Mouse (Mus musculus) midbrain, postnatal 0 days (tissue): Measurements from ENCODE around the gene Hspa12a. TPM values are rescaled to one million over a fixed set of nuclear protein-coding genes. Genes with fewer than 3 reads are reported as not detected.

Experiments
- ATAC-seq: fragments of 200-750 bp; cut with Nextera tagmentation; 2 replicates; pipeline ENCODE4 v1.8.0; 2017; ENCODE audit warnings: moderate number of reproducible peaks, mild to moderate bottlenecking, moderate TSS enrichment, moderate library complexity; ENCODE audit not compliant: low FRiP score
- DNase-seq: peaks from one replicate; pipeline ENCODE4 v3.0.0-alpha.2; 2015; ENCODE audit warnings: low spot score
- H3K27ac ChIP-seq: fragments of 300-500 bp; sonication (generic); 2 replicates; pipeline ENCODE4 v1.5.1; 2014; ENCODE audit warnings: low read depth, mild to moderate bottlenecking, low read length, mixed read lengths
- H3K27me3 ChIP-seq: fragments of 300-500 bp; sonication (generic); 2 replicates; pipeline ENCODE4 v1.6.1; 2014; ENCODE audit warnings: low read length, control low read depth, mixed read lengths; ENCODE audit not compliant: insufficient read depth
- H3K36me3 ChIP-seq: fragments of 300-500 bp; sonication (generic); 2 replicates; pipeline ENCODE4 v1.6.1; 2014; ENCODE audit warnings: low read length, control low read depth, mixed read lengths; ENCODE audit not compliant: insufficient read depth
- H3K4me1 ChIP-seq: fragments of 300-500 bp; sonication (generic); 2 replicates; pipeline ENCODE4 v1.6.1; 2014; ENCODE audit warnings: mild to moderate bottlenecking, control low read depth, antibody characterized with exemption, low read length, mixed read lengths; ENCODE audit not compliant: insufficient read depth
- H3K4me2 ChIP-seq: fragments of 300-500 bp; sonication (generic); 2 replicates; pipeline ENCODE4 v1.6.1; 2014; ENCODE audit warnings: low read depth, mild to moderate bottlenecking, low read length, mixed read lengths; ENCODE audit not compliant: poor library complexity, severe bottlenecking
- H3K4me3 ChIP-seq: fragments of 300-500 bp; sonication (generic); 2 replicates; pipeline ENCODE4 v1.5.1; 2014; ENCODE audit warnings: low read depth, mild to moderate bottlenecking, low read length, moderate library complexity
- H3K9ac ChIP-seq: fragments of 300-500 bp; sonication (generic); replicated peaks from 2 replicates; pipeline ENCODE4 v1.6.1; 2014; ENCODE audit warnings: mild to moderate bottlenecking, low read length, moderate library complexity, mixed read lengths; ENCODE audit not compliant: poor library complexity, severe bottlenecking
- H3K9me3 ChIP-seq: fragments of 300-500 bp; sonication (generic); 2 replicates; pipeline ENCODE4 v1.6.1; 2016; ENCODE audit warnings: low read length, control low read depth
- CTCF ChIP-seq: IDR thresholded peaks from 2 replicates; pipeline ENCODE4 v1.5.1; 2016; ENCODE audit warnings: antibody characterized with exemption, mild to moderate bottlenecking
- WGBS: fragments of 180-500 bp; shearing (Covaris S2); extraction: QIAGEN DNeasy Blood & Tissue Kit; methylation state at CpG from one replicate; pipeline ENCODE4 v1.1.7; 2014; 5-methylcytosine and 5-hydroxymethylcytosine counted together
- polyA plus RNA-seq: library from polyadenylated mRNA; unstranded; fragments of >200 nt; fragmentation: Nextera tagmentation; extraction: Ambion mirVana; gene quantifications from 2 replicates; pipeline ENCODE4 v1.2.1, GENCODE M21; 2015
- total RNA-seq: library from RNA; depleted of rRNA; stranded (reverse); fragments of >200 nt; gene quantifications from 2 replicates; pipeline ENCODE4 v1.2.3, GENCODE M21; 2014

Gene Hspa12a
- total and polyA plus RNA-seq, 2 experiments from 2014 or later = 53.8 to 73.7 TPM

- H3K4me2 ChIP-seq = no peak overlapping the region
- no peak overlapping the region for H3K4me3 ChIP-seq
- H3K27me3 ChIP-seq = no peaks in the 10 kb centered on the region
- TF ChIP-seq CTCF = peak; percentile 86
- ATAC-seq (no peak), DNase-seq (peak; percentile 77)
- H3K27ac ChIP-seq = no peak overlapping the region
- H3K9me3 ChIP-seq = no peaks in the 10 kb centered on the region
- H3K4me1 ChIP-seq = no peaks in the 10 kb centered on the region
- H3K36me3 ChIP-seq = peaks cover 21% of the 10 kb centered on the region
- WGBS = 4% methylated on average over 3 of the region's 3 CpGs
- no peak overlapping the region for H3K9ac ChIP-seq
Measured at GRCm38 (mm10) chr19:58806364-58806763, 137.1 kb downstream of the Hspa12a start.

- no peak for TF ChIP-seq CTCF
- Histone ChIP-seq H3K4me2 (no peak overlapping the region), H3K4me1 (no peaks in the 10 kb centered on the region), H3K27me3 (no peaks in the 10 kb centered on the region), H3K4me3 (no peak overlapping the region), H3K9me3 (no peaks in the 10 kb centered on the region), H3K27ac (no peak overlapping the region), H3K36me3 (peaks cover 31% of the 10 kb centered on the region), H3K9ac (no peak overlapping the region)
- 88% methylated on average over 9 of the region's 9 CpGs for WGBS
- ATAC-seq (no peak), DNase-seq (no peak)
Measured at GRCm38 (mm10) chr19:58805191-58805779, 138.2 kb downstream of the Hspa12a start.

GRCm38 (mm10) chr19:58795114-58795669 is 148.3 kb downstream of the Hspa12a start:
- Histone ChIP-seq H3K9ac (no peak overlapping the region), H3K9me3 (no peaks in the 10 kb centered on the region), H3K27ac (0 out of 2 replicates have a peak overlapping the region, but pooled peaks have one; percentile 1), H3K4me3 (no peak overlapping the region), H3K4me1 (no peaks in the 10 kb centered on the region), H3K36me3 (peaks cover 18% of the 10 kb centered on the region), H3K4me2 (no peak overlapping the region), H3K27me3 (no peaks in the 10 kb centered on the region)
- WGBS = 60% methylated on average over 12 of the region's 12 CpGs
- DNase-seq (peak; percentile 63), ATAC-seq (peak; percentile 69)
- no peak for TF ChIP-seq CTCF

GRCm38 (mm10) chr19:58794284-58794683 is 149.2 kb downstream of the Hspa12a start, which contains the start of gene 1700019N19Rik:
Gene 1700019N19Rik, minus strand, starts transcription at chr19:58794461.
- no peak within 1 kb of the TSS for H3K9ac ChIP-seq
- no peak for ATAC-seq
- WGBS = 41% methylated on average over 10 of the region's 10 CpGs
- no peaks in the 10 kb centered on the region for H3K4me1 ChIP-seq
- 0 out of 2 replicates have a peak within 1 kb of the TSS, but pooled peaks have one; percentile 12 for H3K27ac ChIP-seq
- no peak for DNase-seq
- peaks cover 9% of the 10 kb centered on the region for H3K36me3 ChIP-seq
- no peaks in the 10 kb centered on the region for H3K27me3 ChIP-seq
- no peak within 1 kb of the TSS for H3K4me3 ChIP-seq
- no peak for TF ChIP-seq CTCF
- H3K9me3 ChIP-seq = no peaks in the 10 kb centered on the region
- H3K4me2 ChIP-seq = no peak within 1 kb of the TSS

GRCm38 (mm10) chr19:58789194-58789593 is 154.3 kb downstream of the Hspa12a start:
- H3K4me1 ChIP-seq = no peaks in the 10 kb centered on the region
- H3K4me2 ChIP-seq = no peak overlapping the region
- no peak overlapping the region for H3K4me3 ChIP-seq
- no peak overlapping the region for H3K27ac ChIP-seq
- no peak for ATAC-seq
- H3K9ac ChIP-seq = no peak overlapping the region
- H3K27me3 ChIP-seq = no peaks in the 10 kb centered on the region
- TF ChIP-seq CTCF = no peak
- 70% methylated on average over 11 of the region's 11 CpGs for WGBS
- no peaks in the 10 kb centered on the region for H3K9me3 ChIP-seq
- H3K36me3 ChIP-seq = no peaks in the 10 kb centered on the region
- no peak for DNase-seq

GRCm38 (mm10) chr19:58783938-58784337 is 159.5 kb downstream of the Hspa12a start:
- Histone ChIP-seq H3K27ac (peak overlapping the region; percentile 43; the same call in 1 of the 2 replicates), H3K27me3 (no peaks in the 10 kb centered on the region), H3K4me3 (no peak overlapping the region), H3K9me3 (no peaks in the 10 kb centered on the region), H3K36me3 (no peaks in the 10 kb centered on the region), H3K4me1 (0 out of 2 replicates have a peak, but pooled peaks cover 2% of the 10 kb centered on the region), H3K9ac (no peak overlapping the region), H3K4me2 (no peak overlapping the region)
- DNase-seq = peak; percentile 87
- peak; percentile 72 for ATAC-seq
- 18% methylated on average over 7 of the region's 7 CpGs for WGBS
- no peak for TF ChIP-seq CTCF
